Mouse (Mus musculus) small intestine, adult 2 months (tissue): ENCODE measurements around the gene H2-Aa.

Source experiments
- CTCF ChIP-seq: fragments of 200-500 bp; IDR thresholded peaks from 2 replicates; pipeline ENCODE4 v1.5.1; 2012; ENCODE audit warnings: low read depth, mild to moderate bottlenecking, control low read depth, inconsistent platforms, low read length, moderate library complexity, mixed read lengths; ENCODE audit not compliant: insufficient replicate concordance, insufficient read length; ENCODE audit errors: extremely low read depth
- POLR2A ChIP-seq: fragments of 200-500 bp; IDR thresholded peaks from 2 replicates; pipeline ENCODE4 v1.6.1; 2012; ENCODE audit warnings: low read depth, mild to moderate bottlenecking, control low read depth, inconsistent platforms, low read length, moderate library complexity

DNA sequence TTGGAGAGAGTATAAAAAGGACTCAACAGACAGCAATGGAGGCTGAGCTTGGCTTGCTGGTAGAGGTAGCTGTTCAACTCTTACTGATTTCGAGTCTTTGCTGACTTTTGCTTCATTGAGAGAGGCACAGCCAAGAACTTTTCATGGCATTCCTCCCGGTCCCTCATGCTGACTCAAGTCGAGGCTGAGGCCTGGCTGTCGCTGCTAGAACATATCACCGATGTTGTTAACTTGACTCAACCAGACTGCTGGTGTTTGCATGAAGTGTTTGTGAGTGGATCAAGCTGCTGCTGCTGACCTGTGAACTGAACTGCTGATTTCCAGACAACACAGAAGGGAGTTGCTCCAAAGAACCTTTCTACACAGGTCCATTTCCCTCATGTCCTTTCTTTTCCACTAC, 50.9 kb downstream of the H2-Aa start:
- no peak for TF ChIP-seq POLR2A
- TF ChIP-seq CTCF, result no peak
